Mouse (Mus musculus): ENCODE results near the gene B020031M17Rik.
"Not testable (repeated sequence)": the region's sequence is repeated elsewhere in the genome, so short reads cannot be mapped to it uniquely, and the experiment has no call there.

GRCm38 (mm10) chr13:119950706-119951105 is at the start of gene B020031M17Rik:
- TF ChIP-seq POLR2A (IDR thresholded peaks at IDR 0.05; ENCODE audit: low read depth, low read length); CTCF (IDR thresholded peaks at IDR 0.05; ENCODE audit: extremely low read depth, insufficient read depth, insufficient read length, insufficient replicate concordance): not testable (repeated sequence)

All from spleen, adult 2 months (tissue).